Mouse (Mus musculus) thymus, adult 2 months (tissue): ENCODE data around the gene Zfp184. TPM values are rescaled to one million over a fixed set of nuclear protein-coding genes. Genes with fewer than 3 reads are reported as not detected.

ENCODE experiments used
- DNase-seq: peaks from one replicate; pipeline ENCODE4 v3.0.0; 2021
- H3K27ac ChIP-seq: fragments of 200-500 bp; 2 replicates; pipeline ENCODE4 v1.5.1; 2012; ENCODE audit warnings: low read length, control low read depth; ENCODE audit not compliant: control insufficient read depth, insufficient read depth
- H3K27me3 ChIP-seq: fragments of 200-500 bp; 2 replicates; pipeline ENCODE4 v1.6.1; 2012; ENCODE audit warnings: mild to moderate bottlenecking, low read length, moderate library complexity, mixed read lengths; ENCODE audit not compliant: control insufficient read depth, insufficient read depth
- H3K36me3 ChIP-seq: fragments of 200-500 bp; 2 replicates; pipeline ENCODE4 v1.6.1; 2012; ENCODE audit warnings: mild to moderate bottlenecking, low read length, moderate library complexity; ENCODE audit not compliant: control insufficient read depth, insufficient read depth
- H3K4me1 ChIP-seq: fragments of 200-500 bp; replicated peaks from 2 replicates; pipeline ENCODE4 v1.6.1; 2012; ENCODE audit warnings: low read length; ENCODE audit not compliant: control insufficient read depth, insufficient read depth
- H3K4me3 ChIP-seq: fragments of 200-500 bp; 2 replicates; pipeline ENCODE4 v1.5.1; 2012; ENCODE audit warnings: mild to moderate bottlenecking, low read length, control low read depth, moderate library complexity; ENCODE audit not compliant: control insufficient read depth, insufficient read depth
- CTCF ChIP-seq: fragments of 200-500 bp; IDR thresholded peaks from 2 replicates; pipeline ENCODE4 v1.5.1; 2012; ENCODE audit warnings: mild to moderate bottlenecking, control low read depth, low read length, moderate library complexity, borderline replicate concordance; ENCODE audit not compliant: control insufficient read depth, poor library complexity, insufficient read depth; ENCODE audit errors: extremely low read depth
- POLR2A ChIP-seq: fragments of 200-500 bp; IDR thresholded peaks from 2 replicates; pipeline ENCODE4 v1.6.1; 2012; ENCODE audit warnings: mild to moderate bottlenecking, low read length, control low read depth, moderate library complexity; ENCODE audit not compliant: control insufficient read depth, poor library complexity, insufficient read depth; ENCODE audit errors: extremely low read depth
- WGBS: fragments of 180-500 bp; shearing (Covaris S2); methylation state at CpG from one replicate; pipeline ENCODE4 v1.1.7; 2018; 5-methylcytosine and 5-hydroxymethylcytosine counted together
- polyA plus RNA-seq: library from polyadenylated mRNA; depleted of rRNA; stranded (reverse); fragments of >200 nt; gene quantifications from 2 replicates; pipeline ENCODE4 v1.2.3, GENCODE M21; 2012

The Zfp184 gene
- polyA plus RNA-seq, 1 experiment: 1.1 TPM

- no peak for DNase-seq
- H3K27me3 ChIP-seq: peaks cover 11% of the 10 kb centered on the region
- H3K4me3 ChIP-seq: no peak overlapping the region
- no peak overlapping the region for H3K27ac ChIP-seq
- TF ChIP-seq CTCF: no peak
- TF ChIP-seq POLR2A: no peak
- peaks cover 7% of the 10 kb centered on the region for H3K4me1 ChIP-seq
- H3K36me3 ChIP-seq: no peaks in the 10 kb centered on the region
- WGBS: 85% methylated on average over 8 of the region's 8 CpGs
These were observed 24.1 kb upstream of the Zfp184 start for GRCm38 (mm10) chr13:21920681-21921233.

- TF ChIP-seq CTCF (no peak), POLR2A (no peak)
- no peak overlapping the region for H3K27ac ChIP-seq
- DNase-seq: no peak
- H3K4me1 ChIP-seq: peaks cover 4% of the 10 kb centered on the region
- H3K36me3 ChIP-seq: no peaks in the 10 kb centered on the region
- peaks cover 5% of the 10 kb centered on the region; the same call in 1 of the 2 replicates for H3K27me3 ChIP-seq
- no peak overlapping the region for H3K4me3 ChIP-seq
These were observed 21.5 kb upstream of the Zfp184 start for GRCm38 (mm10) chr13:21923417-21923816.

GRCm38 (mm10) chr13:21924734-21925335 lies 20.1 kb upstream of the Zfp184 start:
- DNase-seq: no peak
- TF ChIP-seq POLR2A: no peak
- TF ChIP-seq CTCF: no peak
- Histone ChIP-seq H3K4me1 (no peaks in the 10 kb centered on the region), H3K4me3 (no peak overlapping the region), H3K36me3 (no peaks in the 10 kb centered on the region), H3K27ac (no peak overlapping the region), H3K27me3 (no peaks in the 10 kb centered on the region)
- WGBS: 73% methylated on average over 21 of the region's 21 CpGs

GRCm38 (mm10) chr13:21930981-21931380 lies 13.9 kb upstream of the Zfp184 start:
- DNase-seq: no peak
- H3K4me3 ChIP-seq: no peak overlapping the region
- TF ChIP-seq CTCF: no peak
- TF ChIP-seq POLR2A: no peak
- no peak overlapping the region for H3K27ac ChIP-seq
- H3K27me3 ChIP-seq: no peaks in the 10 kb centered on the region
- WGBS: 79% methylated on average over 10 of the region's 10 CpGs
- no peaks in the 10 kb centered on the region for H3K4me1 ChIP-seq
- H3K36me3 ChIP-seq: no peaks in the 10 kb centered on the region

GRCm38 (mm10) chr13:21931740-21932139 lies 13.2 kb upstream of the Zfp184 start:
- Histone ChIP-seq H3K36me3 (no peaks in the 10 kb centered on the region), H3K27me3 (no peaks in the 10 kb centered on the region), H3K4me1 (no peaks in the 10 kb centered on the region), H3K27ac (no peak overlapping the region), H3K4me3 (no peak overlapping the region)
- WGBS: 98% methylated on average over 6 of the region's 6 CpGs
- DNase-seq: no peak
- TF ChIP-seq POLR2A: no peak
- TF ChIP-seq CTCF: no peak

GRCm38 (mm10) chr13:21933626-21934548 lies 11.0 kb upstream of the Zfp184 start:
- Histone ChIP-seq H3K36me3 (no peaks in the 10 kb centered on the region), H3K27ac (no peak overlapping the region), H3K4me3 (no peak overlapping the region), H3K4me1 (0 out of 2 replicates have a peak, but pooled peaks cover 3% of the 10 kb centered on the region), H3K27me3 (no peaks in the 10 kb centered on the region)
- no peak for DNase-seq
- WGBS: 87% methylated on average over 28 of the region's 28 CpGs
- no peak for TF ChIP-seq CTCF
- TF ChIP-seq POLR2A: no peak
